Mouse (Mus musculus): ENCODE measurements around the gene Gm20481.
"Not testable (repeated sequence)": the region's sequence is repeated elsewhere in the genome, so short reads cannot be mapped to it uniquely, and the experiment has no call there.

DNA sequence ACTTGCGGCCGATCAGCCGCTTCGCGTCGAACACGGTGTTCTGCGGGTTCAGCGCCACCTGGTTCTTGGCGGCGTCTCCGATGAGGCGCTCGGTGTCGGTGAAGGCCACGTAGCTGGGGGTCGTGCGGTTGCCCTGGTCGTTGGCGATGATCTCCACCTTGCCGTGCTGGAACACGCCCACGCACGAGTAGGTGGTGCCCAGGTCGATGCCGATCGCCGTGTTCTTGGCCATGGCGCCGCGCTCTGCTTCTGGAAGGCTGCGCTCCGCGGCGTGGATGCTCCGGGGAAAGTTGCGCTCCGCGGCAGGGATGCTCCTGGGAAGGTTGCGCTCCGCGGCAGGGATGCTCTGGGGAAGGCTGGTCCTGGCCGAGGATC is 2.0 kb downstream of the Gm20481 start:
- TF ChIP-seq POLR2A (IDR thresholded peaks at IDR 0.05; ENCODE audit: insufficient read depth, low read length); CTCF (IDR thresholded peaks at IDR 0.05; ENCODE audit: low read depth, low read length): not testable (repeated sequence)

All from ES-Bruce4 (cell line).